Mouse (Mus musculus) olfactory bulb, adult 2 months (tissue): ENCODE data around the gene Fgfr2.

Experiments used
- CTCF ChIP-seq: fragments of 200-500 bp; IDR thresholded peaks from 2 replicates; pipeline ENCODE4 v1.5.1; 2012; ENCODE audit warnings: low read depth, mild to moderate bottlenecking, low read length, moderate library complexity; ENCODE audit not compliant: insufficient read depth
- POLR2A ChIP-seq: fragments of 200-500 bp; IDR thresholded peaks from 2 replicates; pipeline ENCODE4 v1.6.1; 2012; ENCODE audit warnings: mild to moderate bottlenecking, low read depth, low read length, moderate library complexity; ENCODE audit not compliant: insufficient read depth

DNA sequence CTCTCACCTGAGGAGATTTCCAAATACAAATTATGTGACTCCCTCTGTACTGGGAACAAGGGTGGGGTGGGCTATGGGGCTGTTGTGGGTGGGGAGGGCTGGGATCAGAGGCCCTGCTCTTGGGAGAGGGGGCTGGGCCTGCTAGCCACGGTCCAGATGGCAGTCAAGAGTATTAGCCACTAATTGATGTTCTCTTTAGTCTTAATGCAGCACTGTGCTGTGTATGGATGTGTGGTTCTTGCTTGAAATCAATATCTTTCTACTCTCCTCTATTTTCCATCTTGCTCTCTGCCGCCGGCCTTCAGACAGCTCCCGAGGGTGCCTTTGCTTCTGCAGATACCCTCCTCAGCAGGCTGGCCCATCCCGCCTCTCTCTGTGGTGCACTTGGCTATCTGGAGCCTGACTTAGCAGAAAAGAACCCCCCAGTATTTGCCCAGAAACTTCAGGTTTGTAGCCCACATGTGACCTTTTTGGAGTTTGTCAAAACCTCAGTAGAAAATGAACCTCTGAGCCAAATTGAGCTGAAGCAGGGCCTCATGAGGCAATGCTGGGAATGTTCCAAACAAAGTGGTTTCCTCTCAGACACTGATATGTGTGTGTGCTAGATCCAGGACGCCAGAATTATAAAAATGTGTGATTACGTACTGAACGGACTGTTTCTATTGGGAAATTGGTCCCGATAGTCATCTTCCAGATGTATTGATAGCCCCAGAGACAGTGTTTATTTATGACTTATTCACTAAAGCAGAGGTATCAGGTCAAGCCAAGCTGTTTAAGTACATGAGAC lies 2379.7 kb downstream of the Fgfr2 start:
- TF ChIP-seq POLR2A (no peak), CTCF (no peak)
